Mouse (Mus musculus) retina, postnatal 7 days (tissue): Measurements from ENCODE around the gene Cd200r4.
"Not testable (repeated sequence)": the region's sequence is repeated elsewhere in the genome, so short reads cannot be mapped to it uniquely, and the experiment has no call there.

ENCODE experiments used
- DNase-seq: peaks from one replicate; pipeline ENCODE4 v3.0.0-alpha.2; 2012; ENCODE audit warnings: low read depth, low spot score

The Cd200r4 gene

DNA sequence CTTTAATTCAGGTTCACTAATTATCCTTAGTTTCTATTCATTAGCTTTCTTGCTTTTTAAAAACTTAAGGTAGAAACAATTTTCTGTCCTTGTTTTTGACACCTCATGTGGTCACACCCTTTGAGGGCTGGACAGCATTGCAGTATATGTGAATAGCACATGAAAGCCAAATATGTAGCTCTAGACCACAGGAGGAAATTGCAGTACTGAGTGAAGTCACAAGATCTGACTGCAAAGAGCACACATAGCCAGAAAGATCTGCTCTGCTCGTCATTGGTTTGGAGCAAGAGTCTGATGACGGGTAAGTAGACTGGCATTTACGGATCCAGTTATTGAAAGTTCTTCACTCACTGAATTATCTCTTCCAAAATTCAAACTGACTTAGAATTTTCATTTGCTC is at the start of gene Cd200r4:
Gene Cd200r4, plus strand, starts transcription at position 190 of the 400 bp plus-strand sequence.
- DNase-seq = no peak

DNA sequence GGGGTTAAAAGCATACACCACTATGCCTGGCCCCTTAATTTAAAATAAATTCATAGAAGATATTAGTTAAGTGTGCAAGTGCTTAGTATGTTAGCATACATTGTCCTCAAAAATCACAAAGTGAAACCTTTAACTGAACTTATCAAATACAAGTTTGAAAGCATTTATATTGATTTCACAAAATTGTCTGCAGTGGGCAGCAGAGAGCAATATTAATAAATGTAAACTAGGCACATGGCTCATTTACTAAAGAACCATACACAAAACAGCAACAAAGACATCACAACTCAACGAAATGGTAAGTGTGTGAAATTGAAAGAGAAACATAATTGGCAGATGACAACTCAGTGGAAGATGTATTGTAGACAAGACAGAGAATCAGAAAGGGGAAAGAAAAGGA is 49.7 kb upstream of the Cd200r4 start:
- DNase-seq = no peak

- no peak for DNase-seq
These were observed 45.8 kb upstream of the Cd200r4 start, which contains the start of gene Cd200r1 for GRCm38 (mm10) chr16:44765555-44766319. Cd200r1 (plus strand) TSS chr16:44765736.

DNA sequence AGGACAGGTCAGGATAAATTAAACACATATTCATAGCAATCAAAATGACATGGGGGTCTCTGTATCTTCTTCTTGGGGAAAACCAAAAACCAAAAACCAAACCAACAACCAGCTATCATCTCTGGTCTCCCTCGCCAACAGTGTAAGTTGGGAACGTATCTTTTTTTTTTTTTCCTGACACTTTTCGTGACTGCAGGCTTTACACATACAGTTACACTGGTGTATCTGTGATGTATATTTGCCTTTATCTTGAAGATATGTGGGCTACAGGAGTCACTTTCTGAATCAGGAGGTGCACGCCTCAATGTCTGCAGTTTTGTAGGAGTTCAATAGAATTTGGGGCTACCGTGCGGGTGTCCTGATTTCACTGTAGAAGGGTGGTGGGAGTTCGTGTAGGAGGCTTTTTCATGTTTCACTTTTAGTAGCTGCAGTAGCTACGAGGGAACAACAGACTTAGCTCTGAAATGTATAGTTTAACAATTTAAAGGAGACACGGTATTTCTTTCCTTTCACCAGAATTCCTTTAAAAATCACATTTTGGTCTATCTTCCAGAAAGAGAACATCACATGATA is 45.1 kb upstream of the Cd200r4 start:
- DNase-seq = no peak

DNA sequence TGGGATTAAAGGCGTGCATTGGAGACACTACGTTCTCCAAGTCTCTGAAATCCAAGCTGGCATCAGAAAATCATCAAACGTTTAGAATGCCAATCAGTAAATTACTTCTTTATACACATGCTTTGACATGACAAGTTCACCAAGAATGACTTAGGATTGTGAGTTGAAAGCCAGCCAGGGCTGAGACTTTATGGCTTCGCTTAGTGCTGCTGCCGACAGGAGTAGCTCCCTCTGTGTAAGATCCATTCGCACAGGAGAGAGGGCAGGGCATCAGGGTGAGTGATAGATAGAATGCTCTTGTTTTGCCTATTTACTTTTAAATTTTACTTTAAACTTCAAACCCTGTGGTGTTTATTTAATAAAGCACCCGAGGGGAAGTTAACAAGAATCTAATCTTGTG is 44.0 kb upstream of the Cd200r4 start:
- no peak for DNase-seq

- DNase-seq = no peak
These were observed 43.6 kb upstream of the Cd200r4 start for GRCm38 (mm10) chr16:44767967-44768366.

DNA sequence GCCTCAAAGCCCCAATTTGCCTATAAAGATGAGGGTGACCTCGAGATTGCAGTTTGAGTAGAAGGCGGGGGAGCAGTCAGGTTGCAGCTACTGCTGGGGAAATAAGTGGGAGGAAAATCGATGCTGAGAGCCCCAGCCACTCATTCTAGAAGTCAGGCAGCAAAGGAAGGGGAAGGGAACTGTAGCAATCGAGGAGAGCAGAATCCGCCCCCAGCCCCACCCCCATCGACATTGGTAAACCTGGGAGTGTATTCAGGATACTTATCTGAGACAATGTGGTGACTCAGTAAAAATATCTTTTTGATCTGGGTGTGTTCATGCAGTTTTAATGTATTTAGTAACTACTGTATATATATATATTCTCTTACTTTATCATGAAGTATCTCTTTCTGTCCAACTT is 39.0 kb upstream of the Cd200r4 start:
- DNase-seq = no peak

GRCm38 (mm10) chr16:44773673-44774072 is 37.9 kb upstream of the Cd200r4 start:
- no peak for DNase-seq

DNA sequence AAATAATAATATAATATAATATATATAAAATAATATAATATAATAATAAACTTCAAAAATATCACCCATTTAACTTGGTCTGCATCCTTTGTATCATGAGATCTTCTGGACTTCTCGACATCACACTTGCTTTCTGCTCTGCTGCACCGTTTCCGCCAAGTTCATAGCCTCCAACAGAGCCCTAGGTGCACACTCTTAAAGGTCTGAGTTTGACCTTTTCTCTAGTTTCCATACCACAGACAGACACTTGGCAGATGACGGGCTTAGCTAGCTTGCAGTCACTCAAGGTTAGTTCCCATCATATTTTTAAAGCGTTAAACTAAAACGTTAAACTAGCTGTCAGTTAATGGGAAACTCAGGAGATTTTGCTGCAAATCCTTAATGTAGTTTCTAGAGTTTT is 37.3 kb upstream of the Cd200r4 start:
- no peak for DNase-seq

GRCm38 (mm10) chr16:44778538-44779147 is 32.9 kb upstream of the Cd200r4 start:
- DNase-seq = no peak

- no peak for DNase-seq
These were observed 32.0 kb upstream of the Cd200r4 start for GRCm38 (mm10) chr16:44779494-44779893.

GRCm38 (mm10) chr16:44780751-44781150 is 30.8 kb upstream of the Cd200r4 start:
- no peak for DNase-seq

DNA sequence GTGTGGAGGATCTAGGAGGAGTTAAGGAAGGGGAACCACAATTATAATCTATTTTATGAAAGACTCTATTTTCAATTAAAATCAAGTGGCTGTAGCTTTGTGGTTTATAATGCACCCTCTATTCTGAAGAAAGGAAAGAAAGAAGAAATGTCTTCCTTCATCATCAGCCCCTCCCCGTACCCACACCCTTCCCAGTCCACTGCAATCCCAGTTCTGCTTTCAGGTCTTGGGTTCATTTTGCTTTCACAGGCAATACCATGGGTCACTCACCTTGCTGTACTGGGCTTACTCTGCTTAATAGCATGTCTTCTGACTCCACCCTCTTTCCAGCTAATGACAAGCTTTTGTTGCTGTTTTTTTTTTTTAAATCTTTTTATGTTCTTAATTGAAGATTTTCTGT is 24.6 kb upstream of the Cd200r4 start:
- no peak for DNase-seq

DNA sequence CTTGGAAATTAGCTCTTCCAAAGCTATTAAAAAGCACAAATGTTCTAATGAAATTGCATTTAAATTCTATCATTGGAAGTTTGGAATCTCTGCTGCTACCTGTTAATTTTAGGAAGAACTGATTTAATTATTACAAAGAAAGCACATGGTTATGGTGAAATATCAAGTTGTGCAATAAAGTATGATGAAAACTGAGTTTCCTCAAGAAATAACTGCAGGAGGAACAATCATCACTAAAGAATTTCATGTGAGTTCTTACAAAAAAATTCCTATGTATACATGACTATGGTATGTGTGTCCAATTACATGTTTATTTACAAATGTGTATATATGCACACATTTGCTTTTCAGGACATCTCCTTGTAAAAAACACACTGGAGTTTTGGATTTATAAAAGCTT is 17.1 kb upstream of the Cd200r4 start:
- DNase-seq = no peak

DNA sequence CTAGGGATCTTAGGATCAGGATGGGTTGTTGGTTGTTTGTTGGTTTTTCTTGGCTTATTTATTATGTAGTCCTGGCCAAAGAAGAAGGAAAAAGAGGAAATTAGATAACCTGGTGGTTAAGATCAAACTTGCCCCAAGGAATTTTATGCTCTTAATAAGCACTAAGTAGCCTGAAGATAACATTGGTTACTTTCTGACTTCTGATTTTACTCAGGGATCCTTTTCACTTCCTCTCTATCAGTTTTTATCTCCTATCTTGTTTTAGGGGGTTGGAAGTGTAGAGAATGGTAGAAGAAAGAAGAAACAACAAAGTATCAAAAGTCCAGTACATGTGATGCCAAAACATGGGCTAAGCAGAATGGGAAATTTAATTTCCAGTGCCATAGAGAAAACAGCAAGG is 5.6 kb upstream of the Cd200r4 start:
- no peak for DNase-seq

DNA sequence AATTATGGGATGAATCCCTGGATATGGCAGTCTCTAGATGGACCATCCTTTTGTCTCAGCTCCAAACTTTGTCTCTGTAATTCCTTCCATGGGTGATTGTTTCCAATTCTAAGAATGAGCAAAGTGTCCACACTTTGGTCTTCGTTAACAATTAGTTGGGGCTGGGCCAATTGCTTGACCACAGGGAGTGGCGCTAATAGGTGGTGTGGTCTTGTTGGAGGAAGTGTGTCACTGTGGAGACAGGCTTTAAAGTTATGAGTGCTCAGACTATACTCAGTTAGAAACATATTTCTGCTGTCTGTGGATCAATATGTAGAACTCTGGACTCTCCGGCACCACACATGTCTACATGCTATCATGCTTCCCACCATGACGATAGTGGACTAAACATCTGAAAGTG is 1.3 kb upstream of the Cd200r4 start:
- not testable (repeated sequence) for DNase-seq

- DNase-seq = no peak
These were observed 1.0 kb downstream of the Cd200r4 start for GRCm38 (mm10) chr16:44812468-44813065.

DNA sequence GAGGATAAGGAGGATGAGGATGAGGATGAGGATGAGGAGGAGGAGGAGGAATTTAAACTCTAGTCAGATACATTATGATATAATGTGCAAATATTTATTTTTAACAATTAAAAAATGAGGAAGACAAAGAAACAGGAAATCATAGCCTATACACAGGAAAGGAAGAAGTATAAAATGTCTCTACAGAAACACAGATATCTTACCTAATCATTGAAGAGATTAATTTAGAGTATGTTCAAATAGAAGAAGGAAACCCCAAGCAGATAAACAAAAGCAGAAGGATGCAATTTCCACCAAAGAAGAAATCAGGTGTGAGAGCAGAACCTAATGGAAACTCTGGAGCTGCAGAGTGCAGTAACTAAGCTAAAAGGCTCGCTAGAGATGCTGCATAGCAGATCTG is 6.5 kb downstream of the Cd200r4 start:
- no peak for DNase-seq

DNA sequence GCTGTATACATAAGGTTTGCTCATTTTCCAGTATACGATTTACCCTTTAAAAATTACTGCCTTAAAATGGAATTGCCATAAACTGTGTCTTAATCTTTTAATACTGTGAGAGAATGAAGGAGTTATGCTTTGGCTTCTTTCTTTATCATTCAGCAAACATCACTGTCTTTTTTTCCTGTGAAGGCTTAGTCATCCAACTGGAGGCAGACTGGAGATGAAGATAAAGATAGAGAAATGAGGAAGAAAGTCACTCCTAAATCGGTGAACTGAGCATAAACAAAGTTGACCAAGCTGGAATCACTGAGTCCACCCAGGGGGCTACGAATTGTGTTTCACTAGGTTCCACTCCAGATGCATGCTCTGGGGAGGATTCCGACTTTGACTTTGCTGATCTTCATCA is 9.0 kb downstream of the Cd200r4 start:
- no peak for DNase-seq

- DNase-seq = no peak
These were observed 20.8 kb downstream of the Cd200r4 start for GRCm38 (mm10) chr16:44832286-44832685.

- DNase-seq = not testable (repeated sequence)
These were observed 21.7 kb downstream of the Cd200r4 start for GRCm38 (mm10) chr16:44833189-44833588.

GRCm38 (mm10) chr16:44866797-44867196 is 55.3 kb downstream of the Cd200r4 start, which contains the start of gene Cd200r2:
Cd200r2 (plus strand) TSS chr16:44867097.
- DNase-seq = no peak
